Mouse (Mus musculus) kidney, adult 8-10 months (tissue): ENCODE measurements around the gene Ap1s2.

ENCODE experiments used
- DNase-seq, 2 experiments: peaks; one replicate each; pipeline ENCODE4 v3.0.0; 2022

The Ap1s2 gene

GRCm38 (mm10) chrX:163908337-163909250 lies at the start of gene Ap1s2:
TSS of gene Ap1s2 (plus strand) at chrX:163909017.
- peak; percentile 94 to 95 for DNase-seq

GRCm38 (mm10) chrX:163867711-163868379 lies 41.0 kb upstream of the Ap1s2 start:
- DNase-seq, result no peak

- no peak for DNase-seq
These were observed 40.0 kb upstream of the Ap1s2 start for GRCm38 (mm10) chrX:163868659-163869278.

GRCm38 (mm10) chrX:163875932-163876331 lies 32.9 kb upstream of the Ap1s2 start:
- no peak for DNase-seq

- no peak for DNase-seq
These were observed 32.2 kb upstream of the Ap1s2 start for GRCm38 (mm10) chrX:163876636-163877035.

GRCm38 (mm10) chrX:163879039-163879438 lies 29.8 kb upstream of the Ap1s2 start:
- no peak for DNase-seq

GRCm38 (mm10) chrX:163879461-163879860 lies 29.4 kb upstream of the Ap1s2 start:
- peak; percentile 1 to 3 for DNase-seq

- no peak for DNase-seq
These were observed 23.3 kb upstream of the Ap1s2 start for GRCm38 (mm10) chrX:163885539-163885981.

GRCm38 (mm10) chrX:163897354-163897753 lies 11.5 kb upstream of the Ap1s2 start:
- no peak for DNase-seq

- no peak for DNase-seq
These were observed 9.3 kb upstream of the Ap1s2 start for GRCm38 (mm10) chrX:163899431-163900020.

- DNase-seq, result no peak
These were observed 2.0 kb upstream of the Ap1s2 start for GRCm38 (mm10) chrX:163906861-163907260.

GRCm38 (mm10) chrX:163908003-163908336 lies 847 bp upstream of the Ap1s2 start:
- no peak for DNase-seq

- peak; percentile 7 to 8 for DNase-seq
These were observed 564 bp downstream of the Ap1s2 start for GRCm38 (mm10) chrX:163909381-163909780.

GRCm38 (mm10) chrX:163912791-163913190 lies 4.0 kb downstream of the Ap1s2 start:
- DNase-seq, result peak in 1 of 2 experiments; percentile 2

GRCm38 (mm10) chrX:163929550-163929949 lies 20.7 kb downstream of the Ap1s2 start:
- no peak for DNase-seq

- no peak for DNase-seq
These were observed 25.9 kb downstream of the Ap1s2 start for GRCm38 (mm10) chrX:163934731-163935130.

GRCm38 (mm10) chrX:163938587-163938986 lies 29.8 kb downstream of the Ap1s2 start:
- no peak for DNase-seq

GRCm38 (mm10) chrX:163944381-163944780 lies 35.6 kb downstream of the Ap1s2 start:
- DNase-seq, result no peak

- no peak for DNase-seq
These were observed 42.8 kb downstream of the Ap1s2 start for GRCm38 (mm10) chrX:163951618-163952017.

- no peak for DNase-seq
These were observed 48.6 kb downstream of the Ap1s2 start for GRCm38 (mm10) chrX:163957381-163957780.

GRCm38 (mm10) chrX:163957803-163958466 lies 49.1 kb downstream of the Ap1s2 start:
- DNase-seq, result peak; percentile 23 to 56

GRCm38 (mm10) chrX:163958467-163958875 lies 49.7 kb downstream of the Ap1s2 start, which contains the start of gene Zrsr2:
TSS of gene Zrsr2 (minus strand) at chrX:163958661.
- DNase-seq, result peak; percentile 87 to 90
